Mouse (Mus musculus): Measurements from ENCODE around the gene Olfr38. TPM values are rescaled to one million over a fixed set of nuclear protein-coding genes. Genes with fewer than 3 reads are reported as not detected.

Olfr38 gene
- not detected in 2 replicates for polyA plus RNA-seq (2015; fragmentation: Nextera tagmentation; extraction: Ambion mirVana)

DNA sequence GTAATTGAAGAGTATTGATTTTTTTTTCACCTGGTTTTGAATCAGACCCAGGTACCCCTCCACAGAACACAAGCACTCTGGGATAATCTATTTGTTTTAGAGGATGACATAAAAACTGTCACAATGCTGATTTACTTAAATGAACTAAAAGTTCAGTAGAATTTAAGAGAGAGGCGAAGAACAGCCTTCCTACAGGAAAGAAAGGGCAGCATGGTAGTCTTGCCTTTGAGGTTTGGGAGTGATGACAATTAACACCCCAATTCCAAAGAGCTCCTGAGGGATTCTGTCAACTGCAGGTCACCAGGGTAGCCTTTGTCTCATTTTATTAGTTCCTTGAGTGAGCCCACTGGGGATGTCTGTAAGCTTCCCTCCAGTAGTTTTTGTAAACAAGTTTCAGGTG lies at the start of gene Olfr38:
TSS of gene Olfr38 (plus strand) at position 301 of the 400 bp plus-strand sequence.
- H3K36me3 ChIP-seq (ENCODE audit: control insufficient read depth, insufficient read depth), result no peaks in the 10 kb centered on the region

DNA sequence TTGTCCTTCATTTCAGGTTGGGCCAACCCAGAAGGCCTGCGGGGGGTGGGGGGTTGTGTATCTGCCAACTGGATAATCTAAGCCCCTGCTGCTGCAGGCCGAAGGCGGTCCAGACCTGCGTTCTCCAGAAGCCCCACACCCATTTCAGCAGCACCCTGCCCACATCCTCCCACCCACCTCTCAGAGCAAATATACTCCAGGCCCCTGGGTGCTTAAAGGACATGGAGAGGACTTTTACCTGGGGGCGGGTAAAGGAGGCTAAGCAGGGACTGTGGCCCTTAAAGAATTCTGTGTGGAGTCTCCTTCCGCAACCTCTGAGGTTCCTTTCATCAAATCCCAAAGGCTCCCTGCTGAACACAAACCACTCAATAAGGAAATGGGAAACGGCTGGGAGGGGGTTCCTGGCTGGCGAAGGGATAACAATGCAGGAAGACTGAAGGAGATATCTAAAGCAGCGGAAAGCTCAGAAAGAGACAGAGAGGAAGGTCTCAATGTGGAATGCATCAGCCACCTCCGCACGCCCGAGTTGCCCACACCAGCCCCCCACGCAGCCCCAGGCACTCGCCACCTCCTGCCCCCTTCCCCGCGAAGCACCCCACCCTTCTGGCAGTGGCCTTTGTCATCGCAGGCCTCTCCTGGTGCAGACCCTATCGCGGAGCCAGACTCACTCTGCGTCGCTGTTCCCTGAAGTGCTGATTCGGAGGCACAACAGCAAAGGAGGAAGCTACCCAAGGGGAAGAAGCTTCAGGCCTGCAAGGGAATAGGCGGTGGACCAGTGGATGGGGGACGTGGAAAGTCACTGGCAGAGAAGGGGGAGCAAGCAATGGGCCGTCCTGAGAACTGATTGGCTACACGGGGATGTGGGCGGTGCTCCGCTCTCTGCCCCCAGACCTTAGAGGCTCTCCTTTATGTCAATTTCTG lies 46.7 kb upstream of the Olfr38 start, which contains the start of gene Tcaf1:
TSS of gene Tcaf1 (minus strand) at position 798 of the 921 bp plus-strand sequence.
- Histone ChIP-seq H3K9me3 (ENCODE audit: control insufficient read depth) (no peaks in the 10 kb centered on the region), H3K4me3 (ENCODE audit: low read depth, low read length) (peak within 1 kb of the TSS; percentile 60), H3K36me3 (ENCODE audit: control insufficient read depth, insufficient read depth) (no peaks in the 10 kb centered on the region), H3K4me1 (replicated peaks; ENCODE audit: control insufficient read depth, insufficient read depth, low read length) (no peaks in the 10 kb centered on the region), H3K27ac (ENCODE audit: low read depth, low read length) (no peak within 1 kb of the TSS), H3K4me2 (replicated peaks; ENCODE audit: low read depth) (peak within 1 kb of the TSS; percentile 80), H3K27me3 (replicated peaks; ENCODE audit: control insufficient read depth, insufficient read depth, low read length) (no peaks in the 10 kb centered on the region), H3K9ac (ENCODE audit: low read depth, low read length) (peak within 1 kb of the TSS; percentile 72)
- WGBS, result 4% methylated on average over 28 of the region's 28 CpGs
- TF ChIP-seq CTCF (IDR thresholded peaks at IDR 0.05; ENCODE audit: low read depth), result no peak
- peak; percentile 83 for ATAC-seq

More for the DNA sequence above, at the start of gene Olfr38:
- H3K9ac ChIP-seq (ENCODE audit: low read depth, low read length), result no peak within 1 kb of the TSS
- no peaks in the 10 kb centered on the region for H3K4me1 ChIP-seq (replicated peaks; ENCODE audit: control insufficient read depth, insufficient read depth, low read length)
- WGBS, result 86% methylated on average over 1 of the region's 1 CpGs
- H3K27me3 ChIP-seq (replicated peaks; ENCODE audit: control insufficient read depth, insufficient read depth, low read length), result no peaks in the 10 kb centered on the region
- H3K4me2 ChIP-seq (replicated peaks; ENCODE audit: low read depth), result no peak within 1 kb of the TSS
- H3K4me3 ChIP-seq (ENCODE audit: low read depth, low read length), result no peak within 1 kb of the TSS
- no peak within 1 kb of the TSS for H3K27ac ChIP-seq (ENCODE audit: low read depth, low read length)
- H3K9me3 ChIP-seq (ENCODE audit: control insufficient read depth), result no peaks in the 10 kb centered on the region
- no peak for TF ChIP-seq CTCF (IDR thresholded peaks at IDR 0.05; ENCODE audit: low read depth)
- no peak for ATAC-seq

DNA sequence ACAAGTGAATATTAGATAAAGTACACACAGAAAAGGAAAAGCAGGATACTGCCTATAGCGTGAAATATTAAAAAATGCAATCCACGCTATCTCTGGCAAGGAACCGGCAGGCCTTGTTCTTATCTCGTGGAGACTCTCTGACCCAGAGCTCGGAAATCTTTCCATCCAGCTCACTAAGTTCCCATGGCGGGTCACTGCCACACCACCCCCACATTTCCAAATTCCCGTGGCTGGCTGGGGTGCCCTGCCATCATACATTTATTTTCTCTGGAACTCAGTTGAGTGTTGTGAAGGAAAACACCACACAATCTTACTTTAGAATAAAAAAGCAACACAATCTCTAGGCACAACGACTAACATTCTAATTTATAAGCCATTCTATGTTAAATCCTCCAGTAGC lies 41.5 kb upstream of the Olfr38 start:
- WGBS, result 61% methylated on average over 8 of the region's 8 CpGs
- no peak overlapping the region for H3K4me3 ChIP-seq (ENCODE audit: low read depth, low read length)
- no peak overlapping the region for H3K27ac ChIP-seq (ENCODE audit: low read depth, low read length)
- no peaks in the 10 kb centered on the region for H3K36me3 ChIP-seq (ENCODE audit: control insufficient read depth, insufficient read depth)
- TF ChIP-seq CTCF (IDR thresholded peaks at IDR 0.05; ENCODE audit: low read depth), result no peak
- no peaks in the 10 kb centered on the region for H3K4me1 ChIP-seq (replicated peaks; ENCODE audit: control insufficient read depth, insufficient read depth, low read length)
- no peak overlapping the region for H3K4me2 ChIP-seq (replicated peaks; ENCODE audit: low read depth)
- no peak for ATAC-seq
- H3K9ac ChIP-seq (ENCODE audit: low read depth, low read length), result no peak overlapping the region
- no peaks in the 10 kb centered on the region for H3K9me3 ChIP-seq (ENCODE audit: control insufficient read depth)
- no peaks in the 10 kb centered on the region for H3K27me3 ChIP-seq (replicated peaks; ENCODE audit: control insufficient read depth, insufficient read depth, low read length)

DNA sequence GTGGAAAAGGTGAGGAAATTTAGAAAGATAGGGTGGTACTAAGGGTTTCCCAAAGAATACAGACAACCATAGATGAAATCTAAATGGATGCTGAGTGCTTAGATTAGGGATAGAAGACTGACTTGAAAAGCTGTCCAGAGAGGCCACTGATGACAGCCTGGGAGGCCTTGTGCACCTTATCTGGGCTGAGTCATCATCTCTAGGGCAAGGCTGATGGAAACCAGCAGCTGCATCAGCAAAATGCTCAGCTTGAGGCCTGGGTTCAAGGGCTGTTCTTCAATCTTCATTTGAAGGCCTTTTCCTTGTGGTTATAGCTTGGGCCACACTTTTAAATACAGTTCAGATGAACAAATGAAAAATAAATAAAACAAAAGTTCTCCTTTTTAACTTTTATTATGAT lies 38.2 kb upstream of the Olfr38 start:
- H3K4me2 ChIP-seq (replicated peaks; ENCODE audit: low read depth), result no peak overlapping the region
- ATAC-seq, result no peak

DNA sequence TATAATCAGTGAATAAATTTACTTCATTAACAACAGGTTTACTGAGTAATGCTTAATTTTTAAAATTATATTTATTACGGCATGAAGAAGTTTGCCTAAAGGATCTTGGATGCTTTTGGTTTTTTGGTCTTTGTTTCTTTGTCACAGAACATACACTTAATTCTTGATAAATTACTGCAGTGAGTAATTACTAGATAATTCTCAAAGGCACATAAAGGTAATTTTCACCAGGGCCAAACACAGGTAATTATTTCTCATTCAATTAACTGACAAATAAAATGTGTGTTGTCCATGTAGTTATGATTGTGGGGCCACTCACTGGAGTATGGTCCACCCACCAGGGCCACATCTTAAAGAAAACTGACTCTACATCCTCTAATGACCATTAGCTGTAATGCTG lies 17.1 kb upstream of the Olfr38 start, which contains the start of gene Olfr453:
TSS of gene Olfr453 (plus strand) at position 301 of the 400 bp plus-strand sequence.
- no peak for TF ChIP-seq CTCF (IDR thresholded peaks at IDR 0.05; ENCODE audit: low read depth)
- WGBS, result 98% methylated on average over 1 of the region's 1 CpGs

More for the DNA sequence above, 38.2 kb upstream of the Olfr38 start:
- Histone ChIP-seq H3K27ac (ENCODE audit: low read depth, low read length) (no peak overlapping the region), H3K27me3 (replicated peaks; ENCODE audit: control insufficient read depth, insufficient read depth, low read length) (no peaks in the 10 kb centered on the region), H3K9ac (ENCODE audit: low read depth, low read length) (no peak overlapping the region), H3K9me3 (ENCODE audit: control insufficient read depth) (no peaks in the 10 kb centered on the region), H3K4me1 (replicated peaks; ENCODE audit: control insufficient read depth, insufficient read depth, low read length) (no peaks in the 10 kb centered on the region), H3K36me3 (ENCODE audit: control insufficient read depth, insufficient read depth) (no peaks in the 10 kb centered on the region), H3K4me3 (ENCODE audit: low read depth, low read length) (no peak overlapping the region)
- no peak for TF ChIP-seq CTCF (IDR thresholded peaks at IDR 0.05; ENCODE audit: low read depth)

DNA sequence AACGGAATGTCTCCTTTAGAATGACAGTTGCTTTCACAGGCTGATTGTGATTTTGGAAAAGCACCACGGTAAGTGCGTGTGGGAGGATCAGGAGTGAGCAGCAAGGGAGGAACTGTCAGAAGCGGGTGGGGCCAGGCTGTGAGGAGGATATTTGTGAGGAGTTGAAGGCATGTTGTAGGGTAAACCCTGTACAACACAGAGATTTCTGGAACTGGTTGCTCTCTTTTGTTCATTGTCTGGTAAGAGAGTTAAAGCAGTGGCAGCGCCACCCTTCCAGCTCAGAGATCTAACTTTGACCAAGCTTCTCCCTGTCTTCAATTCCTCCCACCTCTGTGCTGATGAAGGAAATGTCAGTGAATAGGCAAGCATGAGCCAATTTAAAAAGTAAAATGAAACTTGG lies 13.9 kb upstream of the Olfr38 start:
- 72% methylated on average over 5 of the region's 5 CpGs for WGBS
- Histone ChIP-seq H3K4me1 (replicated peaks; ENCODE audit: control insufficient read depth, insufficient read depth, low read length) (no peaks in the 10 kb centered on the region), H3K9ac (ENCODE audit: low read depth, low read length) (no peak overlapping the region)

More for the DNA sequence above, 17.1 kb upstream of the Olfr38 start, which contains the start of gene Olfr453:
- Histone ChIP-seq H3K9me3 (ENCODE audit: control insufficient read depth) (no peaks in the 10 kb centered on the region), H3K9ac (ENCODE audit: low read depth, low read length) (no peak within 1 kb of the TSS), H3K27me3 (replicated peaks; ENCODE audit: control insufficient read depth, insufficient read depth, low read length) (no peaks in the 10 kb centered on the region), H3K4me1 (replicated peaks; ENCODE audit: control insufficient read depth, insufficient read depth, low read length) (no peaks in the 10 kb centered on the region), H3K27ac (ENCODE audit: low read depth, low read length) (no peak within 1 kb of the TSS), H3K4me2 (replicated peaks; ENCODE audit: low read depth) (no peak within 1 kb of the TSS), H3K36me3 (ENCODE audit: control insufficient read depth, insufficient read depth) (no peaks in the 10 kb centered on the region), H3K4me3 (ENCODE audit: low read depth, low read length) (no peak within 1 kb of the TSS)
- no peak for ATAC-seq

More for the DNA sequence above, 13.9 kb upstream of the Olfr38 start:
- Histone ChIP-seq H3K9me3 (ENCODE audit: control insufficient read depth) (no peaks in the 10 kb centered on the region), H3K36me3 (ENCODE audit: control insufficient read depth, insufficient read depth) (no peaks in the 10 kb centered on the region), H3K4me3 (ENCODE audit: low read depth, low read length) (no peak overlapping the region), H3K27ac (ENCODE audit: low read depth, low read length) (no peak overlapping the region), H3K27me3 (replicated peaks; ENCODE audit: control insufficient read depth, insufficient read depth, low read length) (no peaks in the 10 kb centered on the region), H3K4me2 (replicated peaks; ENCODE audit: low read depth) (no peak overlapping the region)
- ATAC-seq, result no peak
- TF ChIP-seq CTCF (IDR thresholded peaks at IDR 0.05; ENCODE audit: low read depth), result no peak

Measured in intestine, postnatal 0 days (tissue).